Mouse (Mus musculus): ENCODE results near the gene Grin3b. TPM values are rescaled to one million over a fixed set of nuclear protein-coding genes. Genes with fewer than 3 reads are reported as not detected.

Grin3b gene
- 0.28 and 0.40 TPM in 2 replicates for polyA plus RNA-seq (2016; fragmentation: Nextera tagmentation; extraction: Ambion mirVana)

DNA sequence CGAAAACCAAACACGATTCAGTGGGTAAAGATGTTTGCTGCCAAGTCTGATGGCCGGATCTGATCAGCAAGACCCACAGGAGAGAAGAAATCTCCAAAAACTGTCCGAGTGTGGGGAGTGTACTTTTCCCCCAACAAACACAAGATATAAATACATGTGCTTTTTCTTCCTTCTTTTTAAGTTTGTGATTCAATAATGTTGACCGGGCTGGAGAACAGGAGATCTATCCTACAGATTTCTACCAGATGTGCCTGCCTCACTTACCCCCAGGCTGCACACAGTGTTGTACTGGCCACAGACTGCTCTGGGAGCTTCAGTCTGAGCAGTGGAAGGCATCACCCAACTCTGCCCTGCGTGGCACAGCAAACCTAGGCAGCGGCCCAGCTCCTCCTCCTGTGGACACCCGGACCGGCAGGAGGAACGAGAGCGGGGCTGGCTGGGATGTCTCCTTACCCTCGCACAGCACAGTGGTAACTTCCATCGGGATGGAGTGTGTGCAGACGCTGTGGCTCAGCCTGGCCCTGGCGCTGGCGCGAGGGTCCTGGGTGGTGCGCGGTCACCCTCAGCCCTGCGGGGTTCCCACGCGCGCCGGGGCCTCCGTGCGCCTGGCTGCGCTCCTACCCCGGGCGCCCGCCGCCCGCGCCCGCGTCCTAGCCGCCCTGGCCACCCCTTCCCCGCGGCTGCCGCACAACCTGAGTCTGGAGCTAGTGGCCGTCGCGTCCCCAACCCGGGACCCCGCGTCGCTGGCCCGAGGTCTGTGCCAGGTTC is at the start of gene Grin3b:
Gene Grin3b (plus strand): TSS at position 301 of the 768 bp plus-strand sequence.
- no peaks in the 10 kb centered on the region for H3K9me3 ChIP-seq (replicated peaks)
- peaks cover 62% of the 10 kb centered on the region for H3K27me3 ChIP-seq (ENCODE audit: low read depth, poor library complexity, severe bottlenecking)
- peak within 1 kb of the TSS; percentile 58 for H3K4me3 ChIP-seq
- H3K27ac ChIP-seq: peak within 1 kb of the TSS; percentile 79
- DNase-seq (ENCODE audit: low spot score): peak; percentile 61
- peaks cover 21% of the 10 kb centered on the region for H3K4me1 ChIP-seq
- 7% methylated on average over 47 of the region's 47 CpGs for WGBS
- peaks cover 53% of the 10 kb centered on the region for H3K36me3 ChIP-seq

DNA sequence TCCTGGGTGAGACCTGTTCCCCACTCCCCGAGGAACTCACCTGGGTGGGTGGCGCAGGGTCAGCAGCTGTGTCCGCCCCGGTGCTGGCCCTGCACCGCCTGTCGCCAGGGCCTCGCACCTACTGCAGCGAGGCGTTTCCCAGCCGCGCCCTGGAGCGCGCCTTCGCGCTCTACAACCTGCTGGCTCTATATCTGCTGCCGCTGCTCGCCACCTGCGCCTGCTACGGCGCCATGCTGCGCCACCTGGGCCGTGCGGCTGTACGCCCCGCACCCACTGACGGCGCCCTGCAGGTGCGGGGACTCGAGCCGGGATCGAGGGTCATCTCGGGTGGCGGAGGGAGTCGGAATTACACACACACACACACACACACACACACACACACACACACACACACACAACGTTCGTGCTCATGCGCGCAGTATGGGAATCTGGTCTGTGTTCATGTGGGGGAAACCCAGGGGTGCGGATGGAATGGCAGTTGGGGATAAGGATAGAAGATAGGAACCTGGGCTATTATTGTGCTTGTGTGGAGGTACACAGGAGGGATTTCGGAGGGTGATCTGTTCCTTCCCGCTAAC is 49.5 kb upstream of the Grin3b start, which contains the start of gene R3hdm4:
Gene R3hdm4 (minus strand): TSS at position 251 of the 578 bp plus-strand sequence.
- DNase-seq (ENCODE audit: low spot score): no peak
- H3K27me3 ChIP-seq (ENCODE audit: low read depth, poor library complexity, severe bottlenecking): peaks cover 72% of the 10 kb centered on the region
- no peak within 1 kb of the TSS; the same call in 1 of the 2 replicates for H3K27ac ChIP-seq
- H3K36me3 ChIP-seq: no peaks in the 10 kb centered on the region
- H3K4me1 ChIP-seq: peaks cover 63% of the 10 kb centered on the region
- H3K4me3 ChIP-seq: peak within 1 kb of the TSS; percentile 43
- WGBS: 6% methylated on average over 41 of the region's 41 CpGs
- no peaks in the 10 kb centered on the region for H3K9me3 ChIP-seq (replicated peaks)

DNA sequence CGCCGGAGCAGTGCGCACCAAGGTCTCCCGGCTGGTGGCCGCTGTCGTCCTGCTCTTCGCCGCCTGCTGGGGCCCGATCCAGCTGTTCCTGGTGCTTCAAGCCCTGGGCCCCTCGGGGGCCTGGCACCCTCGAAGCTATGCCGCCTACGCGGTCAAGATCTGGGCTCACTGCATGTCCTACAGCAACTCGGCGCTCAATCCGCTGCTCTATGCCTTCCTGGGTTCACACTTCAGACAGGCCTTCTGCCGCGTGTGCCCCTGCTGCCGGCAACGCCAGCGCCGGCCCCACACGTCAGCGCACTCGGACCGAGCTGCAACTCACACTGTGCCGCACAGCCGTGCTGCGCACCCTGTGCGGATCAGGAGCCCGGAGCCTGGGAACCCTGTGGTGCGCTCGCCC is 48.9 kb upstream of the Grin3b start:
- peak; percentile 65 for DNase-seq (ENCODE audit: low spot score)
- peak overlapping the region; percentile 43 for H3K4me3 ChIP-seq
- WGBS: 1% methylated on average over 34 of the region's 34 CpGs
- no peaks in the 10 kb centered on the region for H3K9me3 ChIP-seq (replicated peaks)
- H3K27me3 ChIP-seq (ENCODE audit: low read depth, poor library complexity, severe bottlenecking): peaks cover 72% of the 10 kb centered on the region
- no peak overlapping the region; the same call in 1 of the 2 replicates for H3K27ac ChIP-seq
- no peaks in the 10 kb centered on the region for H3K36me3 ChIP-seq
- H3K4me1 ChIP-seq: peaks cover 64% of the 10 kb centered on the region

DNA sequence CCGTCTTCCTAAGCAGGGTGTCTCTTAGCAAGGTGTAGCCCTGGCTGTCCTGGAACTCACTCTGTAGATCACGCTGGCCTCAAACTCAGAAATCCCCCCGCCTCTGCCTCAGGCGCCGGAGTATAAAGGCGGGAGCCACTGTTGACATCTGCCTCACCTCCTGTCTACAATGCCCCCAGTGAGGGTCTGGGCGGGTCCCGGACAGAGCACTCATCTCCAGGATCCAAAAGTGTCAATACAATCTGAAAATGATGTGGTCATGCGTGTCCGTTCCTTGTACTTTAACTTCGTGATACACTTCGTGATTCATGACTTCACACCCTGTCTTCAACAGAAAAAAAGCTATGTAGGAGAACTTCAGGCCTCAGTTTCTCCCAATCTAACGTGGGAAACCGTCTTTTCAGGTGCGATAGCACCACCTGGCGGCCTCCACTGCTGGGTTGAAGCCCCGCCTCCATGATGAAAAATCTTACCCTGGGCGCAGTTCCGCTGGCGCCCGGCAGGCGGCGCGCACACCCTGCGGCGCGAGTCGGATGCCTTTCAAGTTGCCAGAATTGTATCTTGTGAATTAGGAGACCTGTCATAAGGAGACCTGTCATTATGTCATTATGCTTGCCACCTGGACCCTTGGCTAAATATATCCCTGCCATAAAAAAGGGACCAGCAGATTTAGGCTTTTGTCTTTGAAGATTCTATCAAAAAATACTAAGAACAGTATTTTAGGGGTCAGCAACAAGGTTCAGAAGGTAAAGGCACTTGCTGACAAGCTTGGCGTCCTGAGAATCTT is 45.3 kb upstream of the Grin3b start:
- DNase-seq (ENCODE audit: low spot score): peak; percentile 95
- H3K27ac ChIP-seq: no peak overlapping the region
- 13% methylated on average over 29 of the region's 29 CpGs for WGBS
- peaks cover 5% of the 10 kb centered on the region for H3K36me3 ChIP-seq
- no peaks in the 10 kb centered on the region for H3K9me3 ChIP-seq (replicated peaks)
- H3K27me3 ChIP-seq (ENCODE audit: low read depth, poor library complexity, severe bottlenecking): peaks cover 41% of the 10 kb centered on the region
- H3K4me3 ChIP-seq: peak overlapping the region; percentile 24
- peaks cover 55% of the 10 kb centered on the region for H3K4me1 ChIP-seq

DNA sequence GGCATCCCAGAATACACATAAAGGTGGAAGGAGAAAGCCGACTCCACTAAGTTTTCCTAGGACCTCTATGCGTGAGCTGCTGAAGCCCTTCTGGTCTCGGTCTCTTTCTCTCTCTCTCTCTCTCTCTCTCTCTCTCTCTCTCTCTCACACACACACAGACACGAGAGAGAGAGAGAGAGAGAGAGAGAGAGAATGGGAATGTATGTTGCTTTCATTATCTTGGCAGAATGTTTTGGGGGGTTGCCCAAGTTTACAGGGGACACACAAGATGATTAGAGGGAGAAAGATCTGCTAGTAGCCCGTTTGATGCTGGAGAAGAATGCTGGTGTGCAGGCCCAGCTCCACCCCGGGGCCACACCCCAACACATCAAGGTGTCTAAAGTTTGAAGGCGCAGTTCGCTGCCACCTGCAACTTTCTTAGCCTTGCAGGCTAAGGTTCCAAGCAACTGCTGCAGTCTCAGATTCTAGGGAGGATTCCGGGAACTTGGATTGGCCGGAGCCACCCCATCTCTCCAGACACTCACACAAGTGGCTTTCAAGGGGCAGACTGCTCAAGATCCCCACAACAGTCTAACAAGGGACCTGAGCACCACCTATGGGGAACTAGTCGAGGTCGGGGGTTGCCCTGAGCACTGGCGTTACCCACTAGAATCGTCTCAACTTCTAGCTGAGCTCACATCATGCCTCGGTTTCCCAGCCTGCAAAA is 44.6 kb upstream of the Grin3b start:
- Histone ChIP-seq H3K27me3 (ENCODE audit: low read depth, poor library complexity, severe bottlenecking) (peaks cover 34% of the 10 kb centered on the region), H3K9me3 (replicated peaks) (no peaks in the 10 kb centered on the region), H3K4me1 (peaks cover 55% of the 10 kb centered on the region), H3K27ac (peak overlapping the region; percentile 95), H3K4me3 (peak overlapping the region; percentile 76), H3K36me3 (peaks cover 13% of the 10 kb centered on the region)
- WGBS: 11% methylated on average over 15 of the region's 15 CpGs
- no peak for DNase-seq (ENCODE audit: low spot score)

DNA sequence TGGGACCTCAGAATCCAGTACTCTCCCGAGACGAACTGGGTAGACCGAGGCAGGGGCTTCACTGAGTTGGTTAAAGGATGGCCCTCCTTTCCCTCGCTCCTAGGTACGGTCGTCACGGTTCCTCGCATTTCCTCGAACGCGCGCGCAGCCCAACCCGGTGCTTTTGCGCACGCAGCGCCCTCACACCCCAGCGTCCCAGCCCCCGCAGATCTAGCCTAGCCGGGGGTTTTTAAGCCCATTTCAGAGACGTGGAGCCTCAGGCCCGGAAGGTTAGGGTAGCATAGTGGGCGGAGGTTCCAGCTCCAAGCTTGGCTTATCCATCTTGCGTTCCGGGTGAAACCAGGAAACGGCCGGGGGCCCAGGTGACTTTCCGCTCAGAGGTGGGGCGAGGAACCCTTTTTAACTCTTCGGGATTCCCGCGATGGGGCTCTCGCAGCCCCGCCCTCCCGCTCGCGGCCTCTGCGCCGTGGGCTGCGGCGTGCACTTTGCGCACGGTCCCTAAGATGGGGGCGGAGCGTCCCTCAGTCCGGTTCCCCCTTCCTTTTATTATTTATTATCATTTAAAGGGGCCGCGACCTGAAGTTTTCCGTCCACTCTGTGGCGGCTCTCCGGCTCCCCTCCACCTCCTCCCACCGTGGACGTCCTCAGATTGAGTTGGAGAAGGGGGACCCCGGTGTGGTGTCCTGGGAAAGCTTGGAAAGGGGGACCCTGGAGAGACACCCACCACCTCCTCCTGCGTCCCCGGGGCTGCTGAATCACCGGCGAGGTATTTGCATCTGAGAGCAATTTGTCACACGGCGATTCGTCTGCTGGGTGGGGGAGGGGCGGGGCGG is 43.8 kb upstream of the Grin3b start, which contains the start of gene Arid3a:
Gene Arid3a (plus strand): TSS at position 553 of the 833 bp plus-strand sequence.
- H3K4me3 ChIP-seq: peak within 1 kb of the TSS; percentile 76
- peaks cover 26% of the 10 kb centered on the region for H3K27me3 ChIP-seq (ENCODE audit: low read depth, poor library complexity, severe bottlenecking)

DNA sequence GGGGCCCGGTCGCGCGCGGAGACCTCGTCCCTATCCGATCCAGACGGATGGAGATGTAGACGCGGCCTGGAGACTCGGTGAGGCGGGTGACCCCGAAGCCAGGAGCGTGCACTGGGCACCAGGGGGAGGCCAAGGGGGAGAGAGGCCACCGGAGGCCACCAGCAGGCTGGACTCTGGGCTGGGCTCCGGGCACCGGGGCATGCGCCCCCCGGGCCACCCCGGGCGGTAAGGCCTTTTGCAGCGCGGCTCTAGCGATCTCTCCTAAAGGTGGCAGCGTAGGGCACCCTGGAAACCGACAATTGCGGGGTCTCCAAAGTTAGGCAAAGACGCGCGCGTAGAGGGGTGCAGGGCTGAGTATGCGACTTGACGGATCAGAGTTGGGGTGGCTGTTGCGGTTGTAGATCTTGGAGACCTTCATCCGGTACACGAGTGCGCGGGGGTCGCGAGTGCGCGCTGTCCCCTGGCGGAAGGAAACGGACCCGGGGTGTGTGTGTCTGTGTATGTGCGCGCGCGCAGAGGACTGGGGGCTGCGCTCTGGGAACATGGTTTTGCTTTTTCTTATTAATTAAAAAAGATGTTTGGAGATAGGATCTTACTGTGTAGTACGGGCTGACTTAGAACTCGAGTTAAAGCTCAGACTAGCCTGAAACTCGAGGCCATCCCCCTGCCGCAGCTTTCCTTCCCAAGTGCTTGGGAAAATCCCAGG is 43.0 kb upstream of the Grin3b start:
- DNase-seq (ENCODE audit: low spot score): peak; percentile 79
- Histone ChIP-seq H3K9me3 (replicated peaks) (no peaks in the 10 kb centered on the region), H3K27me3 (ENCODE audit: low read depth, poor library complexity, severe bottlenecking) (peaks cover 18% of the 10 kb centered on the region), H3K36me3 (peaks cover 28% of the 10 kb centered on the region), H3K4me1 (peaks cover 61% of the 10 kb centered on the region), H3K4me3 (peak overlapping the region; percentile 76), H3K27ac (peak overlapping the region; percentile 95)
- WGBS: under 1% methylated on average over 54 of the region's 54 CpGs

More for the DNA sequence above, 43.8 kb upstream of the Grin3b start, which contains the start of gene Arid3a:
- peak; percentile 96 for DNase-seq (ENCODE audit: low spot score)
- under 1% methylated on average over 63 of the region's 63 CpGs for WGBS
- peaks cover 55% of the 10 kb centered on the region for H3K4me1 ChIP-seq
- H3K36me3 ChIP-seq: peaks cover 20% of the 10 kb centered on the region
- H3K9me3 ChIP-seq (replicated peaks): no peaks in the 10 kb centered on the region
- H3K27ac ChIP-seq: peak within 1 kb of the TSS; percentile 95

DNA sequence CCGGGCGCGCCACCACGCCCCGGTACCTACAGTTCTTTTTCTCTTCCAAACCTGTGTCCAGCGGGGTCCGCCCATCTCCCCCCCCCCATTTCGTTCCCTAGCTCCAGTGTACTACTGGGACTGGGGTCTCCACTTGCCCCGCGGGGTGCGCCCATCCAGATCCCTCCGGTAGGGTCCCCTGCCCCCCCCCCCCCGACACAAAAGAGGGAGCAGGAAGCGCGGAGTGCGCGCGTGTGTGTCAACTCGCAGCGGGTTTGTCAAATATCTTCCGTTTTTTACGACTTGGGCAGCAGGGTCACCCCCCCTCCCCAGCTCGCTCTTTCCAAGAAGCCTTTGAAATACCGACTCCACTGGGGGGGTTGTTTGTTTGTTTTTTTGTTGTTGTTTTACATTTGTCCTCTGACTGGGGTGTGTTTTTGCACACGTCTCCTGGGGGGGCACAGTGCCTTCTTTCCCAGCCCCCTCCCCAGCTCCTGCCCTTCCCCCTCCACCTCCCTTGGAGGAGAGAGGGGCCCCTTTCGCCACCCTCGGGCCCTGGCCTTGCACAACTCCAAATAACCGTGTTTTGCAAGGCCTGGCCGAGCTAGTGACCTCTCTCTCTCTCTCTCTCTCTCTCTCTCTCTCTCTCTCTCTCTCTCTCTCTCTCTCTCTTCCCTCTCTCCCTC is 42.4 kb upstream of the Grin3b start:
- H3K36me3 ChIP-seq: peaks cover 35% of the 10 kb centered on the region
- peaks cover 68% of the 10 kb centered on the region for H3K4me1 ChIP-seq
- peak overlapping the region; percentile 76 for H3K4me3 ChIP-seq
- H3K9me3 ChIP-seq (replicated peaks): no peaks in the 10 kb centered on the region
- H3K27me3 ChIP-seq (ENCODE audit: low read depth, poor library complexity, severe bottlenecking): peaks cover 11% of the 10 kb centered on the region
- peak; percentile 79 for DNase-seq (ENCODE audit: low spot score)
- H3K27ac ChIP-seq: peak overlapping the region; percentile 95
- WGBS: under 1% methylated on average over 29 of the region's 29 CpGs

DNA sequence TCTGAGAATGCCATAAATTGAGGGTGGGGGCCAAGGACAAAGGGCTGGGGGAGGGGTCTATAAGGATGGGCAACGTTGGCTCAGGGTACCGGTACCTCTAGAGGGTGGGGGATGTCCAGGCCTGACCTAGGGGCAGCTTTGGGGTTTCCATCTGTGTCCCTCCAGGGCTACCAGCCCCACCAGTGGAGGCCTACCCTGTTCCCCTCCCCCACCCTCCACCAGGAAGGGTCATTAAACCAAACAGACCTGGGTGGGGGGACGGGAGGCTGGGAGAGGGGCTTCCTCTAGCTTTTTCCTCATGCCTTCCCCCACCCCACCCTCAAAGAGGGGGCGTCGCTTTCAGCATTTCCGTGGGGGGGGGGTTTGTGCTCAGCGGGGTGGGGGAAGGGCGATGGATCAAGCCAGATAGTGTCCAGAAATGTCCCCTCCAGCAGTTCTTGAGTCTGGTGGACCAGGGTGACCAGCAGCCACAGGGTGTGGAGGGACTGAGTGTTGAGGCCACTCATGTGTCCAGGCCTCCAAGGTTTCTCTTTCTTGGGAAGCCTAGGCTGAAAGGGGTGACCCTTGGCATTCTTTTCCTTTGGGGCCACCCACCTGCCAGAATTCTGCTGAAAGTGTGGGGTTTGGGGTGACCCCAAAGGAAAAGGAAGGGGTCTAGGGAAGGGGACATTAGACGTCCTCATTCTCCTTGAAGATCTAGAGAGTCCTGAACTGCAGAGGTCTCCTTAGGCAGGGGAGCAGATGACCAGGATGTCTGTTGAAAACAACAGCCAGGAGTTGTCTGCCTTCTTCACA is 41.4 kb upstream of the Grin3b start:
- 7% methylated on average over 9 of the region's 9 CpGs for WGBS
- DNase-seq (ENCODE audit: low spot score): peak; percentile 58
- H3K27me3 ChIP-seq (ENCODE audit: low read depth, poor library complexity, severe bottlenecking): peaks cover 2% of the 10 kb centered on the region
- H3K4me3 ChIP-seq: peak overlapping the region; percentile 76
- H3K36me3 ChIP-seq: peaks cover 44% of the 10 kb centered on the region
- peaks cover 73% of the 10 kb centered on the region for H3K4me1 ChIP-seq
- peak overlapping the region; percentile 95 for H3K27ac ChIP-seq
- H3K9me3 ChIP-seq (replicated peaks): no peaks in the 10 kb centered on the region
